Mouse (Mus musculus): Measurements from ENCODE around the gene Grifin. TPM values are rescaled to one million over a fixed set of nuclear protein-coding genes. Genes with fewer than 3 reads are reported as not detected.

The Grifin gene
- polyA plus RNA-seq, 1 experiment from 2014 or later: not detected

- Histone ChIP-seq H3K36me3 (ENCODE audit: control insufficient read depth, insufficient read depth, low read length) (no peaks in the 10 kb centered on the region), H3K4me2 (ENCODE audit: low read depth, low read length) (no peak overlapping the region), H3K27ac (ENCODE audit: low read length) (no peak overlapping the region), H3K4me3 (ENCODE audit: low read length) (no peak overlapping the region), H3K4me1 (replicated peaks; ENCODE audit: control insufficient read depth, insufficient read depth, low read length) (no peaks in the 10 kb centered on the region), H3K9ac (ENCODE audit: low read length) (no peak overlapping the region), H3K9me3 (ENCODE audit: control insufficient read depth, low read length) (no peaks in the 10 kb centered on the region), H3K27me3 (ENCODE audit: control insufficient read depth, insufficient read depth, low read depth, low read length) (no peaks in the 10 kb centered on the region)
- ATAC-seq (ENCODE audit: low read depth): no peak
- 58% methylated on average over 9 of the region's 9 CpGs for WGBS
Measured at GRCm38 (mm10) chr5:140542811-140543575, 21.9 kb downstream of the Grifin start.

DNA sequence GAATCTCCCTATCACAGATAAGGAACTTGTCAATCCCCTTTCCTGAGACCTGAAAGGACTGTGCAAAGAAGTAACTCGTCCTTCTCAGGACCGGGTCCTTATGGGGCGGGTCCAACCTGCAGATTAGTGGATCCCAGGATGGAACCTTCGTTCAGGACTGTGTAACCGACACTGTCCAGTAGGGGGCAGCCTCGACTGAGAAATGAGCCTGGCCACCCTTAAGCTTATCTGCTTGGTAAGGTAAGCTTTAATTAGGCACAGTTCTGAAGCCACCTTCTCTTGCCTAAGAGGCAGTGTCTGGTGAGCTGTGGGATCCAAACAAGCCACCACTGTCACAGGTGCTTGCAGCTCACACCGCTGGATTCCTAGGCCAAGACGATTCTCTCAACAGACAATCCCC lies 24.8 kb downstream of the Grifin start:
- peak; percentile 53 for ATAC-seq (ENCODE audit: low read depth)
- 13% methylated on average over 8 of the region's 8 CpGs for WGBS

GRCm38 (mm10) chr5:140538111-140538683 lies 26.7 kb downstream of the Grifin start:
- Histone ChIP-seq H3K4me2 (ENCODE audit: low read depth, low read length) (no peak overlapping the region), H3K36me3 (ENCODE audit: control insufficient read depth, insufficient read depth, low read length) (no peaks in the 10 kb centered on the region), H3K4me3 (ENCODE audit: low read length) (no peak overlapping the region), H3K4me1 (replicated peaks; ENCODE audit: control insufficient read depth, insufficient read depth, low read length) (peaks cover 7% of the 10 kb centered on the region), H3K27me3 (ENCODE audit: control insufficient read depth, insufficient read depth, low read depth, low read length) (no peaks in the 10 kb centered on the region), H3K27ac (ENCODE audit: low read length) (no peak overlapping the region), H3K9me3 (ENCODE audit: control insufficient read depth, low read length) (no peaks in the 10 kb centered on the region), H3K9ac (ENCODE audit: low read length) (no peak overlapping the region)
- 62% methylated on average over 13 of the region's 13 CpGs for WGBS
- no peak for ATAC-seq (ENCODE audit: low read depth)

More for the DNA sequence above, 24.8 kb downstream of the Grifin start:
- Histone ChIP-seq H3K27me3 (ENCODE audit: control insufficient read depth, insufficient read depth, low read depth, low read length) (no peaks in the 10 kb centered on the region), H3K4me1 (replicated peaks; ENCODE audit: control insufficient read depth, insufficient read depth, low read length) (peaks cover 7% of the 10 kb centered on the region), H3K9me3 (ENCODE audit: control insufficient read depth, low read length) (no peaks in the 10 kb centered on the region), H3K4me3 (ENCODE audit: low read length) (no peak overlapping the region), H3K9ac (ENCODE audit: low read length) (no peak overlapping the region), H3K27ac (ENCODE audit: low read length) (no peak overlapping the region), H3K4me2 (ENCODE audit: low read depth, low read length) (no peak overlapping the region), H3K36me3 (ENCODE audit: control insufficient read depth, insufficient read depth, low read length) (no peaks in the 10 kb centered on the region)

- Histone ChIP-seq H3K9me3 (ENCODE audit: control insufficient read depth, low read length) (no peaks in the 10 kb centered on the region), H3K4me3 (ENCODE audit: low read length) (no peak overlapping the region), H3K4me1 (replicated peaks; ENCODE audit: control insufficient read depth, insufficient read depth, low read length) (no peaks in the 10 kb centered on the region), H3K27me3 (ENCODE audit: control insufficient read depth, insufficient read depth, low read depth, low read length) (no peaks in the 10 kb centered on the region), H3K27ac (ENCODE audit: low read length) (no peak overlapping the region), H3K4me2 (ENCODE audit: low read depth, low read length) (no peak overlapping the region), H3K9ac (ENCODE audit: low read length) (no peak overlapping the region), H3K36me3 (ENCODE audit: control insufficient read depth, insufficient read depth, low read length) (peaks cover 23% of the 10 kb centered on the region)
- 90% methylated on average over 2 of the region's 2 CpGs for WGBS
- ATAC-seq (ENCODE audit: low read depth): no peak
Measured at GRCm38 (mm10) chr5:140526754-140527153, 38.1 kb downstream of the Grifin start.

GRCm38 (mm10) chr5:140521196-140521595 lies 43.7 kb downstream of the Grifin start:
- peaks cover 13% of the 10 kb centered on the region for H3K36me3 ChIP-seq (ENCODE audit: control insufficient read depth, insufficient read depth, low read length)
- no peak overlapping the region for H3K4me2 ChIP-seq (ENCODE audit: low read depth, low read length)
- H3K4me3 ChIP-seq (ENCODE audit: low read length): no peak overlapping the region
- H3K27me3 ChIP-seq (ENCODE audit: control insufficient read depth, insufficient read depth, low read depth, low read length): no peaks in the 10 kb centered on the region
- no peak overlapping the region for H3K9ac ChIP-seq (ENCODE audit: low read length)
- no peaks in the 10 kb centered on the region for H3K4me1 ChIP-seq (replicated peaks; ENCODE audit: control insufficient read depth, insufficient read depth, low read length)
- no peak overlapping the region for H3K27ac ChIP-seq (ENCODE audit: low read length)
- ATAC-seq (ENCODE audit: low read depth): no peak
- H3K9me3 ChIP-seq (ENCODE audit: control insufficient read depth, low read length): no peaks in the 10 kb centered on the region
- 92% methylated on average over 1 of the region's 1 CpGs for WGBS

DNA sequence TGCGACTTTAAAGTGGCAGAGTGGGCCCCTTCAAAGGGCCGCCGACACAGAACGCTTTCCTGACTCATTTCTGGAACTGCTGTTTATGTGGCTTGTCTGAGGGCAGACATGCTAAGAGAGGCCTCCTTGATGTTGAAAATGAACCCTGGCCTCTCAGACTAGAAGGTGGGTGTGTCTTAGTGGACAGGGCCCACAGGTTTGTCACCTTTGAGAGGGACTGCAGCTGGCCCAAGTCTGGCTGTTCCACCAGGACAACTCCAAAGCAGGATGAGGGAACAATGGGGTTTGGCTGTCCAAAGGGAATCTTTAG lies 47.0 kb downstream of the Grifin start:
- Histone ChIP-seq H3K4me1 (replicated peaks; ENCODE audit: control insufficient read depth, insufficient read depth, low read length) (peaks cover 17% of the 10 kb centered on the region), H3K36me3 (ENCODE audit: control insufficient read depth, insufficient read depth, low read length) (no peaks in the 10 kb centered on the region), H3K9me3 (ENCODE audit: control insufficient read depth, low read length) (no peaks in the 10 kb centered on the region), H3K27me3 (ENCODE audit: control insufficient read depth, insufficient read depth, low read depth, low read length) (no peaks in the 10 kb centered on the region), H3K4me3 (ENCODE audit: low read length) (no peak overlapping the region), H3K9ac (ENCODE audit: low read length) (no peak overlapping the region), H3K27ac (ENCODE audit: low read length) (no peak overlapping the region), H3K4me2 (ENCODE audit: low read depth, low read length) (no peak overlapping the region)
- no peak for ATAC-seq (ENCODE audit: low read depth)
- WGBS: 52% methylated on average over 4 of the region's 4 CpGs

DNA sequence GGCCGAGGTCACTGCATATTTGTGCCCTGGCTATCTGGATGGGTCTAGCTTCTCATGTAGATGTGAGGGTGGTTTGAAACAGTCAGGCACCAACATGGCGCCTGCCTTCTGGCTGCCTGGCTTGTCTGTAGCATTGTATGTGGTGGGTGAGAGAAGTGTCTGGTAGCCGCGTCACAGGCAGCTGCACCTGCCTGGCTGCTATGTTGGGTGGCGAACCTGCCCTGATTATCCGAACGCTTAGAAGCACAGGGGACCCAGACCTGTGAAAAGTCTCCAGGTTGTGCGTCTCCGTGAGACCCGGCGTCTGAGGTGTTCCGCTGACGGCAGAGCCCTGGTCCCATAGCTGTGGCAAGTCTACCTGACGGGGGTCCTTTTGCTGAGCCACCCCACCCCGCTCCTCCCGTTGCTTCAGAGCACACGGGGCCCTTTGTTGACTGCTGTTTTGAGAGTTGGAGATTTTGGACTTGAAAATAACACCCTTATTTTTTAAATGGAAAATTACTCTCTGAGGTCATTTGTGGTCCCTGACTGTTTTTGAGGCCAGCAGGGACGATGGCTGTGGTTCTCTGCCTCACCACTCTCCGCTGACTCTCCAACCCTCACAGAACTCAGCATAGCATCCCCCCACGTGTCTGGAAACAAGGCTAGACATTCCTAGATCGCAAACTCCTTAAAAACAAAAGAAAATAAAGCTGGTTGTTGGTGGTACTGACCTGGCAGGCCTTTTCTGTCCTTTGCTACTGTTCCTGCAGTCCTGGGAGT lies 47.5 kb downstream of the Grifin start:
- no peak overlapping the region for H3K27ac ChIP-seq (ENCODE audit: low read length)

DNA sequence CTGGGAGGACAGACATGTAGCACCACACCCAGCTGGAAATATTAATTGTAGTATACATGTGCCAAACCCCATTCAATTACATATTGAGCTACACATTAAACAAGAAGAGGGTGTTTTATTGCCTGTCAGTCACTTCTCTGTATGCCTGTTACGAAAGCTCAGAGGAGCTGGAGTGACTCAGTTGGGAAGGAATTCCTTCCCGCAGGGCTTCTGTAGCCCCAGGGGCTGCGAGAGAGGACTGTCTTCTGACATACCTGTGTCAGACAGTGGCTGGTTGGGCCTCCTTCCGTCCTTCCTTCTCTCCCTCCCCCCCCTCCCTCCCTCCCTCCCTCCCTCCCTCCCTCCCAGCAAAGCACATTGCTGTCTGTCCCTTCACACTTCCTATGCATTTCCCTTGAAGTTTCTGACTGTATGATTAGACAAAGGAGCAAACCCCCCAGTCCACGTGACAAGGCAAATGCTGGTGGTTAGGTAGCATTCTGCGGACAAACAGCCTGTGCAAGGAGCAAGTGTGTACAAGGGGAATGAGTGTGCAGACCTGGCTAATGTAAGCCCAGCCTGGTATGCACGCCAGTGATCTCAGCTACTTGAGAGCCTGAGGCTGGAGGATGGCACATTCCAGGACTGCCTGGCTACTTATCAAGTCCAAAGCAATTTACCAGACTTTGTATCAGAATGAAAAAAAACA lies 49.9 kb downstream of the Grifin start:
- H3K27ac ChIP-seq (ENCODE audit: low read length): peak overlapping the region; percentile 68
- WGBS: 16% methylated on average over 7 of the region's 7 CpGs
- H3K36me3 ChIP-seq (ENCODE audit: control insufficient read depth, insufficient read depth, low read length): no peaks in the 10 kb centered on the region
- H3K4me3 ChIP-seq (ENCODE audit: low read length): no peak overlapping the region
- no peaks in the 10 kb centered on the region for H3K9me3 ChIP-seq (ENCODE audit: control insufficient read depth, low read length)
- H3K9ac ChIP-seq (ENCODE audit: low read length): no peak overlapping the region
- H3K4me1 ChIP-seq (replicated peaks; ENCODE audit: control insufficient read depth, insufficient read depth, low read length): peaks cover 19% of the 10 kb centered on the region
- no peaks in the 10 kb centered on the region for H3K27me3 ChIP-seq (ENCODE audit: control insufficient read depth, insufficient read depth, low read depth, low read length)
- peak; percentile 78 for ATAC-seq (ENCODE audit: low read depth)
- H3K4me2 ChIP-seq (ENCODE audit: low read depth, low read length): no peak overlapping the region

More for the DNA sequence above, 47.5 kb downstream of the Grifin start:
- Histone ChIP-seq H3K4me1 (replicated peaks; ENCODE audit: control insufficient read depth, insufficient read depth, low read length) (peaks cover 17% of the 10 kb centered on the region), H3K4me3 (ENCODE audit: low read length) (no peak overlapping the region), H3K9me3 (ENCODE audit: control insufficient read depth, low read length) (no peaks in the 10 kb centered on the region), H3K4me2 (ENCODE audit: low read depth, low read length) (no peak overlapping the region), H3K27me3 (ENCODE audit: control insufficient read depth, insufficient read depth, low read depth, low read length) (no peaks in the 10 kb centered on the region), H3K9ac (ENCODE audit: low read length) (no peak overlapping the region), H3K36me3 (ENCODE audit: control insufficient read depth, insufficient read depth, low read length) (no peaks in the 10 kb centered on the region)
- ATAC-seq (ENCODE audit: low read depth): no peak
- WGBS: 83% methylated on average over 21 of the region's 21 CpGs

- Histone ChIP-seq H3K4me2 (ENCODE audit: low read depth, low read length) (no peak overlapping the region), H3K4me1 (replicated peaks; ENCODE audit: control insufficient read depth, insufficient read depth, low read length) (peaks cover 22% of the 10 kb centered on the region), H3K27ac (ENCODE audit: low read length) (no peak overlapping the region), H3K9ac (ENCODE audit: low read length) (no peak overlapping the region), H3K27me3 (ENCODE audit: control insufficient read depth, insufficient read depth, low read depth, low read length) (no peaks in the 10 kb centered on the region), H3K36me3 (ENCODE audit: control insufficient read depth, insufficient read depth, low read length) (no peaks in the 10 kb centered on the region), H3K4me3 (ENCODE audit: low read length) (no peak overlapping the region), H3K9me3 (ENCODE audit: control insufficient read depth, low read length) (no peaks in the 10 kb centered on the region)
- ATAC-seq (ENCODE audit: low read depth): no peak
- 75% methylated on average over 8 of the region's 8 CpGs for WGBS
Measured at GRCm38 (mm10) chr5:140513921-140514320, 51.0 kb downstream of the Grifin start.
